Mouse (Mus musculus): ENCODE results near the gene Mpzl2.

GRCm38 (mm10) chr9:45077859-45078258 is 38.3 kb downstream of the Mpzl2 start:
- TF ChIP-seq CTCF (IDR thresholded peaks at IDR 0.05; ENCODE audit: low read depth, low read length) (no peak), POLR2A (IDR thresholded peaks at IDR 0.05; ENCODE audit: extremely low read depth, insufficient read depth, low read length) (no peak)

Measured in liver, adult 2 months (tissue).